ENCODE assay signal across 8 mouse cellular contexts in genomic region chr11:29171959-29172391, GRCm38 (mm10). TPM values are rescaled to one million over a fixed set of nuclear protein-coding genes. Genes with fewer than 3 reads are reported as not detected.
DNase-seq lines count a peak whose midpoint lies in the region; ATAC-seq lines count a peak whose summit lies in the region.

No protein-coding gene starts in this region.

- peak; percentile 52 for DNase-seq in adrenal gland, adult 8-10 months
- peak; percentile 13 for DNase-seq in embryo, embryonic 11.5 days (ENCODE audit: low read depth, low spot score)
- DNase-seq in gastrocnemius, postnatal 4 days (ENCODE audit: low spot score in 2 of 2), result peak; percentile 15
- peak; percentile 80 for DNase-seq in kidney, adult 11 months
- peak; percentile 46 for DNase-seq in limb, embryonic 10.5 days (ENCODE audit: low spot score)
- DNase-seq in skeletal muscle tissue, adult 2 months (ENCODE audit: low read depth, low spot score), result peak; percentile 57
- no peak for DNase-seq in Muller cell, postnatal 12 days (ENCODE audit: inconsistent ontology term)

- peaks cover 14% of the 10 kb centered on the region for H3K4me1 ChIP-seq in limb, embryonic 10.5 days
- peaks cover 17% of the 10 kb centered on the region for H3K4me1 ChIP-seq in midbrain, embryonic 12.5 days

- H3K9ac ChIP-seq in midbrain, embryonic 12.5 days (replicated peaks), result peak overlapping the region; percentile 63

- peak overlapping the region; percentile 74 for H3K4me2 ChIP-seq in midbrain, embryonic 12.5 days (replicated peaks)

- under 1% methylated on average over 34 of the region's 34 CpGs for WGBS in limb, embryonic 10.5 days
- WGBS in midbrain, embryonic 12.5 days, result under 1% methylated on average over 34 of the region's 34 CpGs

- H3K9me3 ChIP-seq in limb, embryonic 10.5 days (replicated peaks), result no peaks in the 10 kb centered on the region
- H3K9me3 ChIP-seq in midbrain, embryonic 12.5 days, result no peaks in the 10 kb centered on the region

- H3K36me3 ChIP-seq in limb, embryonic 10.5 days, result peaks cover 2% of the 10 kb centered on the region; the same call in 1 of the 2 replicates
- H3K36me3 ChIP-seq in midbrain, embryonic 12.5 days, result no peaks in the 10 kb centered on the region

- ATAC-seq in midbrain, embryonic 12.5 days (ENCODE audit: low FRiP score, low read depth), result peak; percentile 23

- peak overlapping the region; percentile 95 for H3K4me3 ChIP-seq in limb, embryonic 10.5 days
- H3K4me3 ChIP-seq in midbrain, embryonic 12.5 days, result peak overlapping the region; percentile 96

- H3K27me3 ChIP-seq in limb, embryonic 10.5 days (ENCODE audit: low read depth, poor library complexity, severe bottlenecking), result no peaks in the 10 kb centered on the region
- no peaks in the 10 kb centered on the region for H3K27me3 ChIP-seq in midbrain, embryonic 12.5 days

- H3K27ac ChIP-seq in limb, embryonic 10.5 days, result peak overlapping the region; percentile 99
- peak overlapping the region; percentile 67 for H3K27ac ChIP-seq in midbrain, embryonic 12.5 days (replicated peaks)

RNA-seq across cellular contexts. Expression of gene Ppp4r3b, which starts 0.7 kb away (rescaled TPM):
- total RNA-seq in adrenal gland, adult 8-10 months (2022), result 100 to 1,000 TPM in 1 of 4 experiments, 10 to 100 TPM in 3; 77.0 to 101 (median 87.0) TPM
- total RNA-seq in gastrocnemius, postnatal 4 days (2021), result 10 to 100 TPM; 40.5 to 42.3 TPM
- polyA plus RNA-seq in limb, embryonic 10.5 days (2016; fragmentation: Nextera tagmentation; extraction: Ambion mirVana), result 85.4 and 99.3 TPM in 2 replicates
- 114 and 126 TPM in 2 replicates for polyA plus RNA-seq in midbrain, embryonic 12.5 days (2016; fragmentation: Nextera tagmentation; extraction: Ambion mirVana)

RNA-seq across cellular contexts. Expression of gene Pnpt1, which starts 41.4 kb away (rescaled TPM):
- 10 to 100 TPM; 37.0 to 49.0 (median 43.5) TPM for total RNA-seq in adrenal gland, adult 8-10 months (2022)
- total RNA-seq in gastrocnemius, postnatal 4 days (2021), result 10 to 100 TPM; 17.2 to 20.0 TPM
- polyA plus RNA-seq in limb, embryonic 10.5 days (2016; fragmentation: Nextera tagmentation; extraction: Ambion mirVana), result 47.7 and 51.5 TPM in 2 replicates
- polyA plus RNA-seq in midbrain, embryonic 12.5 days (2016; fragmentation: Nextera tagmentation; extraction: Ambion mirVana), result 32.5 and 33.0 TPM in 2 replicates
